In genomic region chr11:119033874-119034558, GRCm38 (mm10) we compare ENCODE assay signal across 8 mouse cellular contexts. TPM values are rescaled to one million over a fixed set of nuclear protein-coding genes. Genes with fewer than 3 reads are reported as not detected.
DNase-seq lines count a peak whose midpoint lies in the region; ATAC-seq and TF ChIP-seq lines count a peak whose summit lies in the region.

No protein-coding gene starts in this region.

- TF ChIP-seq CTCF in heart, adult 2 months (IDR thresholded peaks at IDR 0.05), result no peak; the same call in 1 of the 2 replicates
- peak; percentile 87 for TF ChIP-seq CTCF in liver, embryonic 14.5 days (IDR thresholded peaks at IDR 0.05; ENCODE audit: low read depth)
- TF ChIP-seq CTCF in thymus, adult 2 months (IDR thresholded peaks at IDR 0.05; ENCODE audit: borderline replicate concordance, control insufficient read depth, extremely low read depth, insufficient read depth, low read length, poor library complexity), result peak; percentile 91

- no peaks in the 10 kb centered on the region; the same call in 1 of the 2 replicates for H3K4me1 ChIP-seq in heart, adult 2 months (ENCODE audit: control insufficient read depth, insufficient read depth, low read length)
- H3K4me1 ChIP-seq in liver, embryonic 14.5 days (replicated peaks; ENCODE audit: control insufficient read depth in 2 of 2, insufficient read depth in 2 of 2, low read length in 1 of 2), result 0 out of 4 replicates have a peak, but pooled peaks cover 0 to 2% of the 10 kb centered on the region in 2 experiments
- 0 out of 2 replicates have a peak, but pooled peaks cover 3% of the 10 kb centered on the region for H3K4me1 ChIP-seq in thymus, adult 2 months (replicated peaks; ENCODE audit: control insufficient read depth, insufficient read depth, low read length)

- WGBS in heart, adult 2 months, result 3% methylated on average over 26 of the region's 26 CpGs
- 2% methylated on average over 26 of the region's 26 CpGs for WGBS in liver, embryonic 14.5 days (ENCODE audit: insufficient replicate concordance)
- WGBS in thymus, adult 2 months, result 8% methylated on average over 26 of the region's 26 CpGs

- ATAC-seq in liver, embryonic 14.5 days (ENCODE audit: insufficient read depth), result peak; percentile 31; the same call in 1 of the 2 replicates

- H3K4me3 ChIP-seq in heart, adult 2 months, result peak overlapping the region; percentile 40
- H3K4me3 ChIP-seq in liver, embryonic 14.5 days (ENCODE audit: insufficient read depth in 1 of 2, low read depth in 2 of 2, low read length in 2 of 2), result no peak overlapping the region
- H3K4me3 ChIP-seq in thymus, adult 2 months (ENCODE audit: control insufficient read depth, insufficient read depth, low read length), result no peak overlapping the region

- no peak overlapping the region for H3K27ac ChIP-seq in heart, adult 2 months
- H3K27ac ChIP-seq in liver, embryonic 14.5 days, result no peak overlapping the region
- no peak overlapping the region for H3K27ac ChIP-seq in thymus, adult 2 months (ENCODE audit: control insufficient read depth, insufficient read depth, low read length)

- TF ChIP-seq POLR2A in heart, adult 2 months (IDR thresholded peaks at IDR 0.05; ENCODE audit: insufficient read depth, low read depth, low read length), result no peak
- no peak for TF ChIP-seq POLR2A in thymus, adult 2 months (IDR thresholded peaks at IDR 0.05; ENCODE audit: control insufficient read depth, extremely low read depth, insufficient read depth, low read length, poor library complexity)

- H3K9me3 ChIP-seq in liver, embryonic 14.5 days (ENCODE audit: control insufficient read depth, low read length), result no peaks in the 10 kb centered on the region

- peak; percentile 90 for DNase-seq in A20 (ENCODE audit: low read depth, low spot score)
- DNase-seq in ZHBTc4 (ENCODE audit: low read depth, low spot score), result peak; percentile 88
- peak; percentile 93 for DNase-seq in embryo, embryonic 10.5 days (ENCODE audit: low spot score)
- DNase-seq in heart, adult 2 months, result peak; percentile 84 to 92
- DNase-seq in kidney, adult 18-20 months, result peak; percentile 86
- no peak for DNase-seq in liver, embryonic 14.5 days (ENCODE audit: low read depth in 3 of 3, low spot score in 3 of 3)
- DNase-seq in neural tube, embryonic 10.5 days (ENCODE audit: extremely low spot score, low spot score), result peak; percentile 85
- peak; percentile 88 for DNase-seq in thymus, adult 2 months

- no peak overlapping the region for H3K4me2 ChIP-seq in liver, embryonic 14.5 days (ENCODE audit: low read depth)

- H3K9ac ChIP-seq in heart, adult 2 months (ENCODE audit: low read depth, low read length), result no peak overlapping the region
- no peak overlapping the region for H3K9ac ChIP-seq in liver, embryonic 14.5 days (replicated peaks)

- H3K79me2 ChIP-seq in heart, adult 2 months (replicated peaks; ENCODE audit: control insufficient read depth, insufficient read depth, low read length), result no peaks in the 10 kb centered on the region

- peak; percentile 80; the same call in 1 of the 2 replicates for TF ChIP-seq EP300 in heart, adult 2 months (IDR thresholded peaks at IDR 0.05; ENCODE audit: insufficient read depth, low read depth, low read length)
- no peak for TF ChIP-seq EP300 in liver, embryonic 14.5 days (IDR thresholded peaks at IDR 0.05; ENCODE audit: low read depth)

- peaks cover 3% of the 10 kb centered on the region for H3K27me3 ChIP-seq in heart, adult 2 months (ENCODE audit: control insufficient read depth, insufficient read depth, low read length)
- H3K27me3 ChIP-seq in liver, embryonic 14.5 days (ENCODE audit: control insufficient read depth, insufficient read depth, low read length), result peaks cover 56% of the 10 kb centered on the region
- H3K27me3 ChIP-seq in thymus, adult 2 months (ENCODE audit: control insufficient read depth, insufficient read depth, low read length), result peaks cover 3% of the 10 kb centered on the region

- H3K36me3 ChIP-seq in heart, adult 2 months (ENCODE audit: control insufficient read depth, insufficient read depth, low read length), result no peaks in the 10 kb centered on the region
- peaks cover 3% of the 10 kb centered on the region; the same call in 1 of the 2 replicates for H3K36me3 ChIP-seq in liver, embryonic 14.5 days (replicated peaks; ENCODE audit: control insufficient read depth, insufficient read depth, low read depth)
- H3K36me3 ChIP-seq in thymus, adult 2 months (ENCODE audit: control insufficient read depth, insufficient read depth, low read length), result peaks cover 9% of the 10 kb centered on the region

- intact Hi-C loops in heart, adult 2 months (cut with DNase I), result loop anchor here (1.0 kb wide), 1 partner anchor 156 kb away; no protein-coding TSS in a partner anchor

RNA-seq across cellular contexts. Expression of gene Cbx8, which starts 6.8 kb away (rescaled TPM):
- 1 to 10 TPM; 4.0 to 5.3 TPM for total RNA-seq in heart, adult 2 months (2021)
- 2.0 and 2.7 TPM in 2 replicates for polyA plus RNA-seq in heart, adult 2 months (2012; rRNA removed)
- 0.64 and 0.95 TPM in 2 replicates for polyA plus RNA-seq in liver, embryonic 14.5 days (2012; rRNA removed)
- polyA plus RNA-seq in liver, embryonic 14.5 days (2014; fragmentation: Nextera tagmentation; extraction: Ambion mirVana), result 1.6 and 2.1 TPM in 2 replicates
- polyA plus RNA-seq in thymus, adult 2 months (2012; rRNA removed), result 8.1 and 8.2 TPM in 2 replicates

RNA-seq across cellular contexts. Expression of gene Cbx2, which starts 11.3 kb away (rescaled TPM):
- 1 to 10 TPM; 1.7 to 2.3 TPM for total RNA-seq in heart, adult 2 months (2021)
- 2.3 and 3.0 TPM in 2 replicates for polyA plus RNA-seq in heart, adult 2 months (2012; rRNA removed)
- 1.4 and 1.7 TPM in 2 replicates for polyA plus RNA-seq in liver, embryonic 14.5 days (2012; rRNA removed)
- 1.8 and 2.4 TPM in 2 replicates for polyA plus RNA-seq in liver, embryonic 14.5 days (2014; fragmentation: Nextera tagmentation; extraction: Ambion mirVana)
- 20.6 and 22.5 TPM in 2 replicates for polyA plus RNA-seq in thymus, adult 2 months (2012; rRNA removed)

RNA-seq across cellular contexts. Expression of gene Enpp7, which starts 46.0 kb away (rescaled TPM):
- not detected for total RNA-seq in heart, adult 2 months (2021)
- not detected in 2 replicates for polyA plus RNA-seq in heart, adult 2 months (2012; rRNA removed)
- polyA plus RNA-seq in liver, embryonic 14.5 days (2012; rRNA removed), result not detected in 2 replicates
- polyA plus RNA-seq in liver, embryonic 14.5 days (2014; fragmentation: Nextera tagmentation; extraction: Ambion mirVana), result not detected in 2 replicates
- 0.11 and 0.17 TPM in 2 replicates for polyA plus RNA-seq in thymus, adult 2 months (2012; rRNA removed)

RNA-seq across cellular contexts. Expression of gene Cbx4, which starts 52.0 kb away (rescaled TPM):
- total RNA-seq in heart, adult 2 months (2021), result 10 to 100 TPM in 1 of 2 experiments, 1 to 10 TPM in 1; 8.1 to 12.3 TPM
- polyA plus RNA-seq in heart, adult 2 months (2012; rRNA removed), result 4.7 and 5.4 TPM in 2 replicates
- 1.8 and 3.3 TPM in 2 replicates for polyA plus RNA-seq in liver, embryonic 14.5 days (2012; rRNA removed)
- 1.6 and 2.0 TPM in 2 replicates for polyA plus RNA-seq in liver, embryonic 14.5 days (2014; fragmentation: Nextera tagmentation; extraction: Ambion mirVana)
- polyA plus RNA-seq in thymus, adult 2 months (2012; rRNA removed), result 54.7 and 56.8 TPM in 2 replicates

Comparison
In these comparisons a context has a peak if more than half of its experiments do, and no peak if none do; other contexts are left out.
1. DNase-seq: peak in A20 (single experiment), ZHBTc4 (single experiment), embryo, embryonic 10.5 days (single experiment), heart, adult 2 months (2 of 2), kidney, adult 18-20 months (single experiment), neural tube, embryonic 10.5 days (single experiment) and thymus, adult 2 months (single experiment); none in liver, embryonic 14.5 days (0 of 3).